Mouse (Mus musculus): ENCODE measurements around the gene Gm8127. TPM values are rescaled to one million over a fixed set of nuclear protein-coding genes. Genes with fewer than 3 reads are reported as not detected.

Gm8127 gene
- polyA plus RNA-seq, 1 experiment from 2014 or later = not detected

Other genes with a start within 250 kb of the Gm8127 start
- gene Gm8094, start 217.2 kb downstream of the Gm8127 start, polyA plus RNA-seq (2015; fragmentation: Nextera tagmentation; extraction: Ambion mirVana) = not detected in 2 replicates
- gene Gm8104, start 193.2 kb downstream of the Gm8127 start, polyA plus RNA-seq (2015; fragmentation: Nextera tagmentation; extraction: Ambion mirVana) = not detected in 2 replicates
- gene Gm7233, start 114.0 kb downstream of the Gm8127 start, polyA plus RNA-seq (2015; fragmentation: Nextera tagmentation; extraction: Ambion mirVana) = not detected in 2 replicates
- not detected in 2 replicates for gene Gm8122, start 58.5 kb downstream of the Gm8127 start, polyA plus RNA-seq (2015; fragmentation: Nextera tagmentation; extraction: Ambion mirVana)
- not detected in 2 replicates for gene Gm8126, start 35.2 kb downstream of the Gm8127 start, polyA plus RNA-seq (2015; fragmentation: Nextera tagmentation; extraction: Ambion mirVana)
- gene Gm9732, start 18.8 kb downstream of the Gm8127 start, polyA plus RNA-seq (2015; fragmentation: Nextera tagmentation; extraction: Ambion mirVana) = not detected in 2 replicates
- not detected in 2 replicates for gene 1700001F09Rik, start 54.0 kb upstream of the Gm8127 start, polyA plus RNA-seq (2015; fragmentation: Nextera tagmentation; extraction: Ambion mirVana)
- gene Gm8138, start 122.5 kb upstream of the Gm8127 start, polyA plus RNA-seq (2015; fragmentation: Nextera tagmentation; extraction: Ambion mirVana) = not detected in 2 replicates
- gene Gm5799, start 249.7 kb upstream of the Gm8127 start, polyA plus RNA-seq (2015; fragmentation: Nextera tagmentation; extraction: Ambion mirVana) = not detected in 2 replicates